Mouse (Mus musculus) MEL (cell line): ENCODE results near the gene Reep6. TPM values are rescaled to one million over a fixed set of nuclear protein-coding genes. Genes with fewer than 3 reads are reported as not detected.
A peak's percentile ranks its signal among the peaks of the same experiment; 100 is the strongest.

Experiments
- DNase-seq: peaks from one replicate; pipeline ENCODE4 v3.0.0; 2011; ENCODE audit warnings: low read depth, low spot score
- H3K27ac ChIP-seq: 2 replicates; pipeline ENCODE4 v1.5.1; 2012; ENCODE audit warnings: low read depth, mild to moderate bottlenecking, control low read depth, low read length, moderate library complexity; ENCODE audit not compliant: control insufficient read depth
- H3K27me3 ChIP-seq, 2 experiments: fragments of 150-350 bp in 1 of 2; sonication (generic) in 1 of 2; 2 replicates each; pipeline ENCODE4 v1.6.1; 2012; ENCODE audit warnings: low read length in 2 of 2, mild to moderate bottlenecking in 2 of 2, improper control_type of control experiment in 1 of 2, moderate library complexity in 1 of 2; ENCODE audit not compliant: insufficient read depth in 2 of 2, control insufficient read depth in 1 of 2
- H3K36me3 ChIP-seq, 2 experiments: 2 replicates each; pipeline ENCODE4 v1.6.1; 2012 to 2014; ENCODE audit warnings: low read length in 2 of 2, improper control_type of control experiment in 1 of 2, inconsistent platforms in 1 of 2, mild to moderate bottlenecking in 1 of 2; ENCODE audit not compliant: insufficient read depth in 2 of 2, control insufficient read depth in 1 of 2
- H3K4me1 ChIP-seq, 2 experiments: fragments of 150-350 bp in 1 of 2; sonication (generic) in 1 of 2; 2 replicates each; pipeline ENCODE4 v1.6.1; 2012; ENCODE audit warnings: low read length in 2 of 2, improper control_type of control experiment in 1 of 2, mild to moderate bottlenecking in 1 of 2; ENCODE audit not compliant: insufficient read depth in 2 of 2, control insufficient read depth in 1 of 2
- H3K4me3 ChIP-seq, 2 experiments: fragments of 150-350 bp in 1 of 2; sonication (generic) in 1 of 2; 2 replicates each; pipeline ENCODE4 v1.5.1; 2012; ENCODE audit warnings: low read depth in 2 of 2, low read length in 2 of 2, mild to moderate bottlenecking in 2 of 2, moderate library complexity in 2 of 2, control low read depth in 1 of 2, improper control_type of control experiment in 1 of 2; ENCODE audit not compliant: control insufficient read depth in 1 of 2, insufficient read depth in 1 of 2
- H3K79me2 ChIP-seq: 2 replicates; pipeline ENCODE4 v1.6.1; 2012; ENCODE audit warnings: mild to moderate bottlenecking, low read length, moderate library complexity; ENCODE audit not compliant: control insufficient read depth, poor library complexity, insufficient read depth
- H3K9ac ChIP-seq: 2 replicates; pipeline ENCODE4 v1.6.1; 2012; ENCODE audit warnings: low read depth, mild to moderate bottlenecking, control low read depth, low read length, moderate library complexity; ENCODE audit not compliant: control insufficient read depth, poor library complexity, severe bottlenecking
- H3K9me3 ChIP-seq: fragments of 150-350 bp; sonication (generic); replicated peaks from 2 replicates; pipeline ENCODE4 v1.6.1; 2012; ENCODE audit warnings: mild to moderate bottlenecking, low read length, improper control_type of control experiment, moderate library complexity; ENCODE audit not compliant: insufficient read depth
- BHLHE40 ChIP-seq: IDR thresholded peaks from 2 replicates; pipeline ENCODE4 v1.6.1; 2012; ENCODE audit warnings: low read depth, mild to moderate bottlenecking, inconsistent platforms, low read length, improper control_type of control experiment, borderline replicate concordance
- CHD1 ChIP-seq: IDR thresholded peaks from 2 replicates; pipeline ENCODE4 v1.6.1; 2012; ENCODE audit warnings: low read depth, mild to moderate bottlenecking, inconsistent platforms, low read length, improper control_type of control experiment
- E2F4 ChIP-seq: IDR thresholded peaks from 2 replicates; pipeline ENCODE4 v1.6.1; 2011; ENCODE audit warnings: low read depth, low read length, improper control_type of control experiment, borderline replicate concordance
- ELF1 ChIP-seq: IDR thresholded peaks from 2 replicates; pipeline ENCODE4 v1.6.1; 2014; ENCODE audit warnings: low read depth, mild to moderate bottlenecking, inconsistent platforms, low read length, improper control_type of control experiment, moderate library complexity
- EP300 ChIP-seq, 2 experiments: IDR thresholded peaks; 2 replicates each; pipeline ENCODE4 v1.6.1; 2011; ENCODE audit warnings: improper control_type of control experiment in 2 of 2, low read length in 2 of 2, low read depth in 1 of 2, mild to moderate bottlenecking in 1 of 2
- ETS1 ChIP-seq: IDR thresholded peaks from 2 replicates; pipeline ENCODE4 v1.6.1; 2012; ENCODE audit warnings: low read depth, mild to moderate bottlenecking, inconsistent platforms, low read length, improper control_type of control experiment, moderate library complexity
- GABPA ChIP-seq: IDR thresholded peaks from 2 replicates; pipeline ENCODE4 v1.6.1; 2012; ENCODE audit warnings: low read depth, mild to moderate bottlenecking, inconsistent platforms, low read length, improper control_type of control experiment, moderate library complexity
- HCFC1 ChIP-seq: IDR thresholded peaks from 2 replicates; pipeline ENCODE4 v1.6.1; 2012; ENCODE audit warnings: low read depth, mild to moderate bottlenecking, inconsistent platforms, low read length, improper control_type of control experiment, moderate library complexity
- JUND ChIP-seq: IDR thresholded peaks from 2 replicates; pipeline ENCODE4 v1.6.1; 2011; ENCODE audit warnings: low read depth, mild to moderate bottlenecking, improper control_type of control experiment, low read length
- KAT2A ChIP-seq: conservative IDR thresholded peaks from 2 replicates; pipeline ENCODE4 v1.6.1; 2012; ENCODE audit warnings: low read depth, low read length, improper control_type of control experiment, inconsistent platforms
- MAFK ChIP-seq: IDR thresholded peaks from 2 replicates; pipeline ENCODE4 v1.6.1; 2011; ENCODE audit warnings: low read depth, mild to moderate bottlenecking, low read length, improper control_type of control experiment, borderline replicate concordance
- MAX ChIP-seq: IDR thresholded peaks from 2 replicates; pipeline ENCODE4 v1.6.1; 2011; ENCODE audit warnings: low read length, improper control_type of control experiment
- MAZ ChIP-seq: IDR thresholded peaks from 2 replicates; pipeline ENCODE4 v1.6.1; 2012; ENCODE audit warnings: low read depth, mild to moderate bottlenecking, inconsistent platforms, low read length, improper control_type of control experiment
- MEF2A ChIP-seq: IDR thresholded peaks from 2 replicates; pipeline ENCODE4 v1.6.1; 2014; ENCODE audit warnings: low read depth, mild to moderate bottlenecking, inconsistent platforms, low read length, improper control_type of control experiment; ENCODE audit not compliant: poor library complexity, insufficient replicate concordance, severe bottlenecking; ENCODE audit errors: extremely low read depth
- MXI1 ChIP-seq: IDR thresholded peaks from 2 replicates; pipeline ENCODE4 v1.6.1; 2011; ENCODE audit warnings: mild to moderate bottlenecking, low read depth, low read length, improper control_type of control experiment
- MYC ChIP-seq: IDR thresholded peaks from 2 replicates; pipeline ENCODE4 v1.6.1; 2011; ENCODE audit warnings: low read depth, mild to moderate bottlenecking, low read length, improper control_type of control experiment, moderate library complexity
- NRF1 ChIP-seq: IDR thresholded peaks from 2 replicates; pipeline ENCODE4 v1.6.1; 2014; ENCODE audit warnings: low read depth, mild to moderate bottlenecking, inconsistent platforms, low read length, improper control_type of control experiment, moderate library complexity; ENCODE audit not compliant: poor library complexity, insufficient read depth, severe bottlenecking
- POLR2A ChIP-seq, 2 experiments: IDR thresholded peaks; 2 replicates each; pipeline ENCODE4 v1.6.1; 2011 to 2012; ENCODE audit warnings: low read length in 2 of 2, mild to moderate bottlenecking in 2 of 2, control low read depth in 1 of 2, improper control_type of control experiment in 1 of 2, low read depth in 1 of 2, moderate library complexity in 1 of 2; ENCODE audit not compliant: control insufficient read depth in 1 of 2, insufficient read depth in 1 of 2, poor library complexity in 1 of 2
- RAD21 ChIP-seq: IDR thresholded peaks from 2 replicates; pipeline ENCODE4 v1.6.1; 2011; ENCODE audit warnings: mild to moderate bottlenecking, low read depth, low read length, improper control_type of control experiment
- SIN3A ChIP-seq: IDR thresholded peaks from 2 replicates; pipeline ENCODE4 v1.6.1; 2012; ENCODE audit warnings: low read length, improper control_type of control experiment, inconsistent platforms
- SMC3 ChIP-seq: IDR thresholded peaks from 2 replicates; pipeline ENCODE4 v1.6.1; 2011; ENCODE audit warnings: low read depth, low read length, improper control_type of control experiment
- TAL1 ChIP-seq: IDR thresholded peaks from 2 replicates; pipeline ENCODE4 v1.6.1; 2012; ENCODE audit warnings: mild to moderate bottlenecking, inconsistent platforms, low read length, moderate library complexity, mixed read lengths
- TBP ChIP-seq: IDR thresholded peaks from 2 replicates; pipeline ENCODE4 v1.8.0; 2011; ENCODE audit warnings: low read depth, low read length, improper control_type of control experiment
- TCF12 ChIP-seq: IDR thresholded peaks from 2 replicates; pipeline ENCODE4 v1.6.1; 2014; ENCODE audit warnings: low read depth, mild to moderate bottlenecking, inconsistent platforms, low read length, improper control_type of control experiment, moderate library complexity
- UBTF ChIP-seq: IDR thresholded peaks from 2 replicates; pipeline ENCODE4 v1.6.1; 2012; ENCODE audit warnings: low read depth, mild to moderate bottlenecking, inconsistent platforms, low read length, improper control_type of control experiment, moderate library complexity, borderline replicate concordance; ENCODE audit not compliant: insufficient read depth
- USF1 ChIP-seq: IDR thresholded peaks from 2 replicates; pipeline ENCODE4 v1.6.1; 2014; ENCODE audit warnings: low read depth, mild to moderate bottlenecking, inconsistent platforms, low read length, improper control_type of control experiment, moderate library complexity
- USF2 ChIP-seq, 2 experiments: IDR thresholded peaks; 2 replicates each; pipeline ENCODE4 v1.6.1; 2011 to 2012; ENCODE audit warnings: improper control_type of control experiment in 2 of 2, low read length in 2 of 2, borderline replicate concordance in 1 of 2, inconsistent platforms in 1 of 2, low read depth in 1 of 2, mild to moderate bottlenecking in 1 of 2; ENCODE audit not compliant: insufficient read depth in 1 of 2
- ZC3H11A ChIP-seq: IDR thresholded peaks from 2 replicates; pipeline ENCODE4 v1.6.1; 2012; ENCODE audit warnings: low read depth, mild to moderate bottlenecking, inconsistent platforms, low read length, improper control_type of control experiment
- ZNF384 ChIP-seq: IDR thresholded peaks from 2 replicates; pipeline ENCODE4 v1.6.1; 2012; ENCODE audit warnings: low read depth, mild to moderate bottlenecking, inconsistent platforms, low read length, improper control_type of control experiment
- polyA plus RNA-seq, 2 experiments: library from polyadenylated mRNA; stranded (reverse) in 1 of 2; unstranded in 1 of 2; fragments of >175 nt in 1 of 2; fragments of >200 nt in 1 of 2; gene quantifications; 2 replicates each; pipeline versions ENCODE4 v1.2.1 to v1.2.4; 2012; ENCODE audit warnings: low replicate concordance in 2 of 2, low read depth in 1 of 2; ENCODE audit not compliant: insufficient read length in 2 of 2, insufficient read depth in 1 of 2, missing spikeins in 1 of 2
- total RNA-seq: library from RNA; depleted of rRNA; stranded (reverse); fragments of 300-350 nt; gene quantifications from 2 replicates; pipeline ENCODE4 v1.2.3, GENCODE M21; 2012

Gene Reep6
- total and polyA plus RNA-seq, 3 experiments, result 3.2 to 27.9 TPM; not detected in 1

GRCm38 (mm10) chr10:80325045-80325444, 4.7 kb upstream of the Reep6 start:
- Histone ChIP-seq H3K27ac (no peak overlapping the region), H3K27me3 (no peaks in the 10 kb centered on the region), H3K36me3 (peaks cover 0 to 5% of the 10 kb centered on the region in 2 experiments; a peak in 1 of 4 replicates), H3K9ac (no peak overlapping the region), H3K9me3 (no peaks in the 10 kb centered on the region), H3K4me3 (no peak overlapping the region), H3K4me1 (peaks cover 0 to 20% of the 10 kb centered on the region in 2 experiments; a peak in 3 of 4 replicates), H3K79me2 (peaks cover 21% of the 10 kb centered on the region)
- no peak for TF ChIP-seq E2F4
- no peak for TF ChIP-seq ELF1
- no peak for TF ChIP-seq HCFC1
- TF ChIP-seq USF2 (IDR thresholded peaks at IDR 0.05; ENCODE audit: borderline replicate concordance in 1 of 2, insufficient read depth in 1 of 2, low read depth in 1 of 2, low read length in 2 of 2), result no peak
- TF ChIP-seq TCF12, result no peak
- TF ChIP-seq SMC3, result no peak
- TF ChIP-seq MYC, result no peak
- TF ChIP-seq MAZ, result no peak
- no peak for TF ChIP-seq MAX
- TF ChIP-seq ZC3H11A, result no peak
- no peak for TF ChIP-seq EP300 (IDR thresholded peaks at IDR 0.05; ENCODE audit: low read depth in 1 of 2, low read length in 2 of 2)
- TF ChIP-seq POLR2A (IDR thresholded peaks at IDR 0.05; ENCODE audit: control insufficient read depth in 1 of 2, insufficient read depth in 1 of 2, low read depth in 1 of 2, low read length in 2 of 2, poor library complexity in 1 of 2), result no peak
- no peak for TF ChIP-seq TBP
- no peak for TF ChIP-seq TAL1
- TF ChIP-seq GABPA, result no peak
- no peak for DNase-seq

DNA sequence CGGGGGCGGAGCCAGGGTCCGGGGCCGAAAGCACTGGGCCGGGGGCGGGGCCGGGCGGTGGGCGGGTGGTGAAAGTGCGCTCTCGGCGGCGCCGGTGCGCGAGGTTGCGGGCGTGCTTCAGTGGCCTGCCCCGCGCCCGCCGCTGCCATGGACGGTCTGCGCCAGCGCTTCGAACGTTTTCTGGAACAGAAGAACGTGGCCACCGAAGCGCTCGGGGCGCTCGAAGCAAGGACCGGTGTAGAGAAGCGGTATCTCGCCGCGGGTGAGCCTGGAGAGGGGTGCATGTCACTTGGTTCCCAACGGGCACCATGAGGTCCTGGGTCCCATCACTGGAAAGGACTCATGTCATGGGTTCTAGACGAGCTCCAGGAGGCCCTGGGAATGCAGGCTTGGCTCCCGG, 331 bp downstream of the Reep6 start:
- Histone ChIP-seq H3K9me3 (no peaks in the 10 kb centered on the region), H3K9ac (peak overlapping the region; percentile 82), H3K27me3 (no peaks in the 10 kb centered on the region), H3K36me3 (peaks cover 0 to 22% of the 10 kb centered on the region in 2 experiments; a peak in 2 of 4 replicates), H3K27ac (no peak overlapping the region), H3K79me2 (peaks cover 2% of the 10 kb centered on the region; the same call in 1 of the 2 replicates), H3K4me1 (peaks cover 14 to 25% of the 10 kb centered on the region in 2 experiments), H3K4me3 (peak overlapping the region; percentile 72 to 96)
- no peak for DNase-seq
- TF ChIP-seq MXI1 (peak; percentile 83), ZNF384 (no peak), E2F4 (no peak), GABPA (no peak), HCFC1 (0 out of 2 replicates have a peak, but pooled peaks have one; percentile 2), USF1 (no peak), JUND (no peak), SMC3 (no peak), RAD21 (no peak), BHLHE40 (no peak), CHD1 (no peak), ETS1 (no peak), SIN3A (peak; percentile 50; the same call in 1 of the 2 replicates), NRF1 (no peak), MEF2A (no peak), USF2 (IDR thresholded peaks at IDR 0.05; ENCODE audit: borderline replicate concordance in 1 of 2, insufficient read depth in 1 of 2, low read depth in 1 of 2, low read length in 2 of 2) (no peak), MAX (no peak), MAFK (no peak), UBTF (no peak), TBP (no peak), TCF12 (no peak), ELF1 (no peak), KAT2A (no peak), TAL1 (no peak)
